Mouse (Mus musculus) embryo, embryonic 10.5 days (tissue): ENCODE data around the gene Mrps26.
"Not testable (repeated sequence)": the region's sequence is repeated elsewhere in the genome, so short reads cannot be mapped to it uniquely, and the experiment has no call there.

Source experiments
- DNase-seq: peaks from one replicate; pipeline ENCODE4 v3.0.0-alpha.2; 2015; ENCODE audit warnings: low spot score

The Mrps26 gene

DNA sequence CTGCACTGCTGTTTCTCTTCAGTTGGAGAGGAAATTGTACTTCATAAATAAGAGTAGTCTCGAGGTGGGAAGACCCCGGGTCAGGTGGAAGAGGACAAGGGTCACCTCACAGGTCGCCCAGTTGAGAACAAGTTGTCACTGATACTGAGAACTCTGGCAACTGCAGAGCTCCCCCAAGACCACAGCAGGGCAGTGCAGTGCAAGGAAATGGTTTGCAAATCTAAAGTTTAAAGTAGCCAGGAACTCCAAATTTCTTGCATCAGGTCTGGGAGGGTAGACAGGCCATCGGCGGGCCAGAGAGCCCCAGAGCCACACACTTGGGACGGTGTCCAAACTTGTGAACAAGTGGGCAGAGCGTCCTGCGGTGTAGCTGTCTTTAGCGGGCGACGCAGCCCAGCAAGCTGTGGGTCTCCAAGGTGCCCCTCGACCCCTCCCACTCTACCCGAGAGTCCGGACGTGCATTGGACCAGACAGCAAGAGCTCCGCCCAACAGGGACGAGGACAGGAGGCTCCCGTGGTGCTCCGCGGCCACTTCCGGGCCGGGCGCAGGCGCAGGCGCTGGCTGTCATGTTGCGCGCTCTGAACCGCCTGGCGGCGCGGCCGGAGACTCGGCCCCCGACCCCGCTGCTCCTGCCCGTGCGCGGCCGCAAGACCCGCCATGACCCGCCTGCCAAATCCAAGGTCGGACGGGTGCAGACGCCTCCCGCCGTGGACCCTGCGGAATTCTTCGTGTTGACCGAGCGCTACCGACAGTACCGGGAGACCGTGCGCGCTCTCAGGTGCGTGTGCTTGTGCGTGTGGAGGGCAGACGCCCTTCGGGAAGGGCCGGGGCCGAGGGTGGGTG lies at the start of gene Mrps26:
TSS of gene Mrps26 (plus strand) at position 531 of the 844 bp plus-strand sequence.
- peak; percentile 97 for DNase-seq

GRCm38 (mm10) chr2:130513907-130514306 lies 49.6 kb upstream of the Mrps26 start:
- DNase-seq = no peak

GRCm38 (mm10) chr2:130515791-130516190 lies 47.8 kb upstream of the Mrps26 start:
- DNase-seq = no peak

DNA sequence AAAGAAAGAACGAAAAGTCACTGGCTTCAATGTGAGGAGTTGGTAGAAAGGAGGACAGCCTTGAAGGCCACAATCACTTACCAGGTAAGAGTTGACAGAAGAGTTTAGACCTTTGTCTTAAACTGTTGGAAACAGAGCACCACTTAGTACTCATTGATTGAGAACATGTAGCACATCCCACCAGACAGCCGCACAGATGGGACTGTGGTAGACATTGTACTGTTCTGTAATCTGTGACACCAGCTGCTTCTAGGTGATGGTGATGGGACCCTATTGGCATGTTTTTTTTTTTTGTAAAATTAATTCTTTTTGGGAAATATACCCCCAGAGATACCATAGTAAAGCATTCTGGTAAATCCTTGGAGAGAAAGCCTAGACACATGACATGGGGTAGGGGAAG lies 41.6 kb upstream of the Mrps26 start:
- DNase-seq = no peak

- DNase-seq = not testable (repeated sequence)
Observed at GRCm38 (mm10) chr2:130525480-130525879, 38.1 kb upstream of the Mrps26 start.

GRCm38 (mm10) chr2:130528457-130528856 lies 35.1 kb upstream of the Mrps26 start:
- no peak for DNase-seq

DNA sequence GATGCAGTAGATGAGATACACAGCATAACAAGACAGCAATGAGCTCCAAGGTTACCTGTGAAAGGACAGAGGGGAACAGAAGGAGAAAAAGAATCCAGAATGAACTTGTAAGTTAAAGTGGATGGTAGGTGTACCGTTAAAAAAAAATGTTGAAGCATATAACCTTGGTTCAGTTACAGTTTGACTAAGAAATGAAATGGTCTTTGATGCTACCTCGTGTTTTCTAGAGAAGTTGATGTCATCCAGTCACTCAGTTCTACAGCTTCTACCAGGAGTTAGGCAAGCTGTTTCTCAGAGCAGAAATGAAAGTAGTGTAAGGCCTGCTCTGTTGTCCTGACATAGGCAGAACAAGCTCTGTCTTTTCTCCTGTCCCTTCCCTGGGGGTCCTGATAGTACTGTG lies 34.3 kb upstream of the Mrps26 start:
- DNase-seq = no peak

- DNase-seq = no peak
Observed at GRCm38 (mm10) chr2:130529925-130530324, 33.6 kb upstream of the Mrps26 start.

GRCm38 (mm10) chr2:130532201-130532600 lies 31.3 kb upstream of the Mrps26 start:
- no peak for DNase-seq

GRCm38 (mm10) chr2:130535017-130535416 lies 28.5 kb upstream of the Mrps26 start:
- DNase-seq = no peak

DNA sequence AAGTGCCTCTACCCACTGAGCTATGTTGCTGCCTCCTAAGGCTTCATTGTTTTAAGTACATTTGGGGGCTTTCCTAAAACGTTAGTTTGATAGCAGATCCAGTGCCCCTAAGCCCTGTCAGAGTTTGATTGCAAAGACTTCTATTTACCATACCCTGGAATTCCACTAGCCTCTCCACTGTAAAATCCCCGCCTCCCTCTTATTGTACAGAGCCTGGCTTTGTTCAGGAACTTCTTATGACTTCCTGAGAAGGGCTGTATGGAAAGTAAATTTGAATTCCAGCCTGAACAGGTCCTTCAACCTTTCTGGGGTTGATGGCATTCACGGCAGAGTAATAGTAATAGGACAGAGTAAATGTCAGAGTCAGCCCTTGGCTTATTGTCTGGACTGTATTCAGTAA lies 26.7 kb upstream of the Mrps26 start:
- DNase-seq = no peak

GRCm38 (mm10) chr2:130538876-130539546 lies 24.5 kb upstream of the Mrps26 start:
- no peak for DNase-seq

DNA sequence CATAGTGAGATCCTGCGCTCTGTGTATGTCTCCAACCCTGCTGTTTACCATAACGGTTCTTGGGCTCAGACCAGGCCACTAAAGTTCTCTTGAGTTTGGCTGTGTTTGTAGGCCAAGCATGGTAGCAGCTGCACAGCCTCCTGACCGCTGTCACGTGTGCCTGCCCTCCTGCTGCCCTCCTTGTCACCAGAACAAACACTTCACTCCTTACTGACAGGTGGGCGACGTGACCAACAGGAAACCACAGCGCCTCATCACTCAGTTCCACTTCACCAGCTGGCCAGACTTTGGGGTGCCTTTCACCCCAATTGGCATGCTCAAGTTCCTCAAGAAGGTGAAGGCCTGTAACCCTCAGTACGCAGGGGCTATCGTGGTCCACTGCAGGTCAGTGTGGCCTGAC lies 23.3 kb upstream of the Mrps26 start:
- DNase-seq = no peak

- DNase-seq = no peak
Observed at GRCm38 (mm10) chr2:130546957-130547356, 16.6 kb upstream of the Mrps26 start.

DNA sequence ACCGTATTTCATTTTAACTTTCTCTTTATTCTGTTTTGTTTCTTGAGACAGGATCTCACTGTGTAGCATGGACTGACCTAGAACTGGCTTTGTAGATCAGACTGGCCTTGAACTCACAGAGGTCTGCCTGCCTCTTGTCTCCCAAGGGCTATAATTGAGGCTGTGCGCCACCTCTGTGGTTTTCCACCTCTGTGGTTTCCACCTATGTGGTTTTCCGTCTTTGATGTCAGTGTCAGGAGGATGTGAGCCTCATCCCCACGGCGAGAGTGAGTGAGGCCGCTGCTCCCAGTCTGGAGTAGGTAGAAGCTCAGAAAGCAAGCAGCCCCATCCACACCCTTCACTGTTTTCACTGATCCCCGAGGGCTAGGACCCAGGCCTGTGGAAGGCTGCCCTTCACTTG lies 8.7 kb upstream of the Mrps26 start:
- DNase-seq = no peak

DNA sequence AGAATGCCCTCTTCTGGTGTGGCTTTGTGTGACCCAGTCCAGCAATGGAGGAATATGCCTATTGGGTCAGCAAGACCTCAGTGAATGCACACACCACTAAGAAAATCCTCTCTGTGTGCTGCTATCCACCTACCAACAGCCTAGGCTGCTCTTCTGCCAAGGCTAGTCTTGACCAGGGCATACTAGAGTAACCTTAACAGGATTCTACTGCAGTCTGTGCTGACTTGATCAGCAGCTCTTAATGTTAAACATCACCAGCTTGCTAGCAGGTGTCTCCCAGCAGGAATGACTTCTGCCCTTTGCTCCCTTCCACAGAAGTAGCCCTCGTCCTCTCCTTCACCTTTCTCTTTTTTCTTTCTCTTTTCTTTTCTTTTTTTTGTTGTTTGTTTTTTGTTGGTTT lies 7.2 kb upstream of the Mrps26 start:
- no peak for DNase-seq

DNA sequence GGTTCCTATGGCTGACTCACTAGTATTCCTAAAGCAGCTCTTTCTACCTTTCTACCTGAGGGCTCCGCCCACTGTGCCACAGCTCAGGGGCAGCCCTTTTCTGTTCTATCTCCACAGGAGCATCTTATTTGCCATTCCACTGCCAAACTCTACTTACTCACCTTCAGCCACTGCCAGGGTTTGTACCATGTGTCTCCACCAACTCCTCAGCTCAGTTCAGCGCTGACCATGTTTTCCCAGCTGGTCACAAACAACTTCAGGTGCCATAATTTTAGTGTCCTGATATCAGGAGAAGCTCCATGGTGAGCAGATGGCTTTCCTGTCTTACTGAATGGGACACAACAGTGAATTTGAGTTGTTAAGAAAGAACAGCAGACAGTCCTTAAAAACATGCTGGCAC lies 6.1 kb upstream of the Mrps26 start:
- no peak for DNase-seq

- no peak for DNase-seq
Observed at GRCm38 (mm10) chr2:130558015-130558414, 5.5 kb upstream of the Mrps26 start.

- DNase-seq = no peak
Observed at GRCm38 (mm10) chr2:130564063-130564462, 521 bp downstream of the Mrps26 start.

- DNase-seq = no peak
Observed at GRCm38 (mm10) chr2:130564983-130565382, 1.4 kb downstream of the Mrps26 start.

DNA sequence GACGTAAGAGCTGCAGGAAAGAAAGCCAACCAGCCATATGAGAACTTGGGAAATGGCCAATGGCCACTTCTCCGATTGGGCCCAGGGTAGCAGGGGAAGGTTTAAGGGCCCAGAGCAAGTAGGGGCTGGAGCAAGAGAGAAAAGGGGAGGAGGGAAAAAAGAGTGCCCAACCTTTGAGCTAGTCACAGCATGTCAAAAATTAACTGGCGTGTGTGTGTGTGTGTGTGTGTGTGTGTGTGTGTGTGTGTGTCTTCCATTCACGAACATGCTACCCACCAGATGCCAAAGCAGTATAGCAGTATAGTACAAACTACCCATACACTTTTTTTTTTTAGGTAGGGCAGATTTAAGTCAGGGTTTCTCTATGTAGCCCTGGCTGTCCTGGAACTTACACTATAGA lies 5.4 kb downstream of the Mrps26 start:
- no peak for DNase-seq

GRCm38 (mm10) chr2:130569926-130570325 lies 6.4 kb downstream of the Mrps26 start:
- no peak for DNase-seq

DNA sequence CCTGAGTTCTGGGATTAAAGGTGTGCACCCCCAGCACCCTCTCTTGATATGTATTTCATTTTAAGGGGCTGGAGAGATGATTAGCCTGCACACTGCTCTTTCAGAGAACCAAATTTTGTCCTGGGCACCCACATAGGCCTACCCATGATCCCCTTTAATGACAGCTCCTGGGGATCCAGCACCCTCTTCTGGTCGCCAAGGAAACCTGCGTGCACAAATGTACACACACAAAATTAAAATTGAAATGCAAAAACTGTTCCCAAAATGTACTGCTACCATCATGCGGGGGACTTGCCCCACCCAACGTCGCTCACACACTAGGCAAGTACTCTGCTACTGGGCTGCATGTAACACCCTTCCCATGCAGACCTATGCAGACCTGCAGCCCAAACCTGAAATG lies 11.4 kb downstream of the Mrps26 start:
- no peak for DNase-seq

GRCm38 (mm10) chr2:130575873-130576272 lies 12.3 kb downstream of the Mrps26 start, which contains the start of gene Oxt:
Gene Oxt, plus strand, starts transcription at chr2:130576173.
- no peak for DNase-seq
